ENCODE assay signal across 8 mouse cellular contexts in genomic region chr4:148805161-148805810, GRCm38 (mm10). TPM values are rescaled to one million over a fixed set of nuclear protein-coding genes. Genes with fewer than 3 reads are reported as not detected.
DNase-seq lines count a peak whose midpoint lies in the region; ATAC-seq and TF ChIP-seq lines count a peak whose summit lies in the region.

No protein-coding gene starts in this region.

- peaks cover 74% of the 10 kb centered on the region for H3K27me3 ChIP-seq in E14TG2a.4 (ENCODE audit: insufficient read depth, low read length)
- H3K27me3 ChIP-seq in heart, embryonic 10.5 days (ENCODE audit: insufficient read depth, poor library complexity, severe bottlenecking), result peaks cover 60% of the 10 kb centered on the region
- peaks cover 33% of the 10 kb centered on the region for H3K27me3 ChIP-seq in kidney, embryonic 16.5 days (ENCODE audit: insufficient read depth, low read length)
- peaks cover 87% of the 10 kb centered on the region for H3K27me3 ChIP-seq in midbrain, embryonic 11.5 days (ENCODE audit: control insufficient read depth, insufficient read depth, low read length)

- peak overlapping the region; percentile 90 for H3K27ac ChIP-seq in heart, embryonic 10.5 days
- 0 out of 2 replicates have a peak overlapping the region, but pooled peaks have one; percentile 10 for H3K27ac ChIP-seq in kidney, embryonic 16.5 days (ENCODE audit: low read length)
- H3K27ac ChIP-seq in midbrain, embryonic 11.5 days (ENCODE audit: low read depth, low read length), result no peak overlapping the region

- H3K4me1 ChIP-seq in E14TG2a.4 (replicated peaks; ENCODE audit: low read depth, low read length), result peaks cover 39% of the 10 kb centered on the region
- peaks cover 63% of the 10 kb centered on the region for H3K4me1 ChIP-seq in heart, embryonic 10.5 days
- peaks cover 58% of the 10 kb centered on the region for H3K4me1 ChIP-seq in kidney, embryonic 16.5 days (ENCODE audit: insufficient read depth, low read length)
- H3K4me1 ChIP-seq in midbrain, embryonic 11.5 days (ENCODE audit: control insufficient read depth, insufficient read depth, low read length), result peaks cover 39% of the 10 kb centered on the region

- 1% methylated on average over 42 of the region's 42 CpGs for WGBS in heart, embryonic 10.5 days
- under 1% methylated on average over 41 of the region's 42 CpGs for WGBS in kidney, embryonic 16.5 days
- WGBS in midbrain, embryonic 11.5 days, result under 1% methylated on average over 42 of the region's 42 CpGs

- no peak for TF ChIP-seq CTCF in E14TG2a.4 (conservative IDR thresholded peaks at IDR 0.05; ENCODE audit: low read length)

- ATAC-seq in kidney, embryonic 16.5 days (ENCODE audit: low FRiP score, low TSS enrichment), result no peak; the same call in 1 of the 2 replicates
- no peak for ATAC-seq in midbrain, embryonic 11.5 days (ENCODE audit: low FRiP score)

- no peaks in the 10 kb centered on the region for H3K9me3 ChIP-seq in E14TG2a.4 (ENCODE audit: low read length)
- H3K9me3 ChIP-seq in heart, embryonic 10.5 days, result no peaks in the 10 kb centered on the region
- no peaks in the 10 kb centered on the region for H3K9me3 ChIP-seq in kidney, embryonic 16.5 days (ENCODE audit: low read length)
- H3K9me3 ChIP-seq in midbrain, embryonic 11.5 days (ENCODE audit: control insufficient read depth, low read length), result no peaks in the 10 kb centered on the region

- peak overlapping the region; percentile 78 for H3K9ac ChIP-seq in kidney, embryonic 16.5 days (replicated peaks; ENCODE audit: low read length)
- H3K9ac ChIP-seq in midbrain, embryonic 11.5 days (ENCODE audit: low read length), result peak overlapping the region; percentile 51; the same call in 1 of the 2 replicates

- H3K4me3 ChIP-seq in E14TG2a.4 (replicated peaks; ENCODE audit: low read length), result peak overlapping the region; percentile 90
- H3K4me3 ChIP-seq in heart, embryonic 10.5 days, result peak overlapping the region; percentile 92
- peak overlapping the region; percentile 67 for H3K4me3 ChIP-seq in kidney, embryonic 16.5 days (ENCODE audit: low read length)
- peak overlapping the region; percentile 55 for H3K4me3 ChIP-seq in midbrain, embryonic 11.5 days (ENCODE audit: low read depth, low read length)

- H3K36me3 ChIP-seq in E14TG2a.4 (ENCODE audit: insufficient read depth, low read length), result no peaks in the 10 kb centered on the region
- no peaks in the 10 kb centered on the region for H3K36me3 ChIP-seq in heart, embryonic 10.5 days
- no peaks in the 10 kb centered on the region for H3K36me3 ChIP-seq in kidney, embryonic 16.5 days (ENCODE audit: insufficient read depth, low read length)
- no peaks in the 10 kb centered on the region for H3K36me3 ChIP-seq in midbrain, embryonic 11.5 days (ENCODE audit: control insufficient read depth, insufficient read depth, low read length)

- peak overlapping the region; percentile 96 for H3K4me2 ChIP-seq in kidney, embryonic 16.5 days (replicated peaks; ENCODE audit: low read depth, low read length)
- peak overlapping the region; percentile 94 for H3K4me2 ChIP-seq in midbrain, embryonic 11.5 days

- peak; percentile 29 for DNase-seq in adrenal gland, postnatal 25 days
- no peak for DNase-seq in heart, embryonic 10.5 days (ENCODE audit: low spot score)
- DNase-seq in midbrain, embryonic 11.5 days (ENCODE audit: low spot score, missing footprints), result peak; percentile 97
- no peak for DNase-seq in natural killer cell, adult 2 months (ENCODE audit: low spot score in 2 of 2)
- no peak for DNase-seq in cerebellum, adult 11 months
- DNase-seq in thymus, postnatal 14 days, result no peak

RNA-seq across cellular contexts. Expression of gene Casz1, which starts 1.1 kb away (rescaled TPM):
- total RNA-seq in adrenal gland, postnatal 25 days (2021), result 4.6 and 5.3 TPM in 2 replicates
- 15.9 and 26.3 TPM in 2 replicates for polyA plus RNA-seq in heart, embryonic 10.5 days (2016; fragmentation: Nextera tagmentation; extraction: Ambion mirVana)
- 5.4 and 8.8 TPM in 2 replicates for polyA plus RNA-seq in kidney, embryonic 16.5 days (2015; fragmentation: Nextera tagmentation; extraction: Ambion mirVana)
- 1.6 TPM in 2 replicates for polyA plus RNA-seq in midbrain, embryonic 11.5 days (2014; fragmentation: Nextera tagmentation; extraction: Ambion mirVana)

Comparison
In these comparisons a context has a peak if more than half of its experiments do, and no peak if none do; other contexts are left out.
1. DNase-seq: peak in adrenal gland, postnatal 25 days (single experiment) and midbrain, embryonic 11.5 days (single experiment); none in heart, embryonic 10.5 days (single experiment), natural killer cell, adult 2 months (0 of 2), cerebellum, adult 11 months (single experiment) and thymus, postnatal 14 days (single experiment).
2. Peak in every context shown above with its lines, with median percentiles within 50 percentile points of each other: H3K4me3 ChIP-seq.